Mouse (Mus musculus): ENCODE results near the gene Nr2f1. TPM values are rescaled to one million over a fixed set of nuclear protein-coding genes. Genes with fewer than 3 reads are reported as not detected.
"Not testable (repeated sequence)": the region's sequence is repeated elsewhere in the genome, so short reads cannot be mapped to it uniquely, and the experiment has no call there.

Gene Nr2f1
- 100 to 1,000 TPM; 100 to 110 TPM for total RNA-seq (2021)
- long read RNA-seq, experiment 1, transcript Nr2f1-201 (3 exons, 3,207 nt) = major isoform, 18 of 38 reads
- long read RNA-seq, experiment 1, partial matches to known transcripts = 11 of 38 reads
- long read RNA-seq, experiment 1, other reads (novel, unspliced or antisense) = 8 of 38 reads
- long read RNA-seq, experiment 2, transcript Nr2f1-201 (3 exons, 3,207 nt) = major isoform, 18 of 49 reads
- long read RNA-seq, experiment 2, partial matches to known transcripts = 12 of 49 reads
- long read RNA-seq, experiment 2, other reads (novel, unspliced or antisense) = 15 of 49 reads

DNA sequence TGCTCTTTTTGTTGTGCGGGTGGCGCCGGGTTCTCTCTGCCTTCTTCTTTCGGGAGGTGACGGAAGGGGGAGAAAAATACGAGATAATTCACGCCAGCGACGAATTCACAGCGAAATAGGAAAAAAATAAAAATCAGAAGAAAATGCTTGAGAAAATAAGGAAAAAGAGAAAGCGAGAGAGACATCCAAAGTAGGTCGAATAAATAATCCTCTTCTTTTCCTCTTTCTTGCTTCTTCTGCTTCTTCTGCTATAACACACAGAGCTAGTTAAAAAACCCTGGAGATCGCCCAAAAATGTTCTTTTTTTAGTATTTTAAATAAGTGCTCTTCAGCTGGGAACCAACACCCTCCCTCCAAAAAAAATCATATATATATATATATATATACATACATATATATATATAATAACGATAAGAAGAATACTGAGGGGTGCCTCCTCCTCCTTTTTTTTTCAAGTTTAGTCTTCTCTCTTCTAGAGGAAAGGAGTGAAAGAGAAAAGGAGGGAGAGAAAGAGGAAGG is at the start of gene Nr2f1:
Gene Nr2f1 (minus strand): TSS at position 116 of the 519 bp plus-strand sequence.
- peak in 1 of 2 experiments; percentile 48 for DNase-seq (ENCODE audit: low spot score in 2 of 2)

DNA sequence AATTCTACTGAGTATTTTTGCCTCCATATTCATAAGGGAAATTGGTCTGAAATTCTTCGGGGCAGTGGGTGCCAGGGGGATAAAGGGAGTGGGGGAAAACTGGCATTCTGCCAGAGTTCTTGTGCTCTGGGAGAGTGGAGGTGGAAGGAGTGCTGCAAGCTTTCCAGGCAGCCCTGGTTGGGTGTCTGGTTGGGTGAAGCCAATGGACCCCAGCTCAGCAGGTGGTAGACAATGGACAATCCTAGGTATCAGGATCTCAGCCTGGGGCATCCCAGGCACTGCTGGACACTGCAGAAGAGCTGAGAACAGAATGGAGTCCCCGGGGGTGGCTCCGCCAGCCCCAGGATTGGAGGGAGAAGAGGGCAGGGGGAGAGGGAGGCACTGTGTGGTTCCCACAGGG is 22.1 kb upstream of the Nr2f1 start:
- no peak for DNase-seq (ENCODE audit: low spot score in 2 of 2)

DNA sequence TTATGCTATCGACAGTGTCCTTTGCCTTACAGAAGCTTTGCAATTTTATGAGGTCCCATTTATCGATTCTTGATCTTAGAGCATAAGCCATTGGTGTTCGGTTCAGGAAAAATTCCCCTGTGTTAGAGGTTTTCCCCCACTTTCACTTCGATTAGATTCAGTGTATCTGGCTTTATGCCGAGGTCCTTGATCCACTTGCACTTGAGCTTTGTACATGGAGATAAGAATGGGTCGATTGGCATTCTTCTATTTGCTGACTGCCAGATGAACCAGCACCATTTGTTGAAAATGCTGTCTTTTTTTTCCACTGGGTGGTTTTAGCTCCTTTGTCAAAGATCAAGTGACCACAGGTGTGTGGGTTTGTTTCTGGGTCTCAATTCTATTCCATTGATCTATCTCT is 20.7 kb upstream of the Nr2f1 start:
- DNase-seq (ENCODE audit: low spot score in 2 of 2) = not testable (repeated sequence)

DNA sequence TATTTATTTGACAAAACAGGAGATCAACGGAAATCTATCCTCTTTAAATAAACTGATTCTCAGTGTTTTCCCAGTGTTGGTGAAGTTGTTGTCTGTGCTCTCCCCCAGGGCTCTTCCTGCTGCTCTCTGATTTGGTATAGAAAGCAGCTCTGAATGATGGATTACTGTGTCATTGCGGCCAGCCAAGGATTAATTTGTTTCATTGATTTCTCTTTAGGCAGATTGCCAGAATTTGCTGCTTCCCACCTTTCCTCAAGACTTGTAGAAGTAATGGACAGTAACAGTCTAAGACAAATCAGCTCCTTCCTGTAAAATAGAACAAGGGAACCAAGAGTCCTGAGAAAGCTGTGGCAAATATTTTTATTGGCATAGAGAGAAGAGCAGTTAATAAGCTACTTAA is 15.7 kb upstream of the Nr2f1 start:
- no peak for DNase-seq (ENCODE audit: low spot score in 2 of 2)

DNA sequence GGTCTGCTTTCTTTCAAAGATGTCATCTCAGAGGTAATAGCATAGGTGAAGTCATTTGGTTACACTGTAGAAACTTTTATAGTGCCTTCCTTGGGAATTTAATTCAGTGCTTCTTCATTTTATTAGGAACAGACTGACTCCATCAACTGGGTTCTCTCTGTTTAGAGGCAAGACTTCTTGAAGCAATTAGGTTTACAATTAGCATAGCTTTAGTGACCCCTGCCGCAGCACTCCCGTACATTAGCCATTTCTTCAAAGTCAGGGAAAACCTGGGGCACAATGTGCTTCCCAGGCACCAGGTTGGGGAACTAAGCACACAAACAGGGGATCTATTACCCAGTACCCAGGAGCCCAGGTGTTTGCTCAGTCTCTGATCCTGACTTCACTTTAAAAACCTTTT is 13.6 kb upstream of the Nr2f1 start:
- no peak for DNase-seq (ENCODE audit: low spot score in 2 of 2)

DNA sequence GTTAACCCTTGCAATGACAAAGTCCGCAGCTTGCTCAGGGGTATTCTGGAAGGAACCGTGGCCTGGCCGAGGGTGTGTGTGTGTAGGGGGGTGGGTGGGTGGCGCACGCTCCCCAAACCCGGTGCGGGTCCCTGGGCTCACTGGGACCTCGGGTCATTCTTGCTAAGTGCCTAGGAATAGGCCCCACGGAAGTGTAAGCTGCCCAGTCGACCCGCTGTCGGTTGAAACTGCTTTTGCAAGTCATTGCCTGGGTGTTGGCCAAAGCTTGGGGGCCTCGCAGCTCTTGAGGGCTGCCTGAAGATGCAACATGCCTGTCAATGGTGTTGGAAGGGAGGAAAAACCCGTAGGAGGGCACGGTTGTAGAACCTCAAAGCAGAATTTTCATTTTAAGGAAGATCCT is 12.6 kb upstream of the Nr2f1 start:
- DNase-seq (ENCODE audit: low spot score in 2 of 2) = no peak

DNA sequence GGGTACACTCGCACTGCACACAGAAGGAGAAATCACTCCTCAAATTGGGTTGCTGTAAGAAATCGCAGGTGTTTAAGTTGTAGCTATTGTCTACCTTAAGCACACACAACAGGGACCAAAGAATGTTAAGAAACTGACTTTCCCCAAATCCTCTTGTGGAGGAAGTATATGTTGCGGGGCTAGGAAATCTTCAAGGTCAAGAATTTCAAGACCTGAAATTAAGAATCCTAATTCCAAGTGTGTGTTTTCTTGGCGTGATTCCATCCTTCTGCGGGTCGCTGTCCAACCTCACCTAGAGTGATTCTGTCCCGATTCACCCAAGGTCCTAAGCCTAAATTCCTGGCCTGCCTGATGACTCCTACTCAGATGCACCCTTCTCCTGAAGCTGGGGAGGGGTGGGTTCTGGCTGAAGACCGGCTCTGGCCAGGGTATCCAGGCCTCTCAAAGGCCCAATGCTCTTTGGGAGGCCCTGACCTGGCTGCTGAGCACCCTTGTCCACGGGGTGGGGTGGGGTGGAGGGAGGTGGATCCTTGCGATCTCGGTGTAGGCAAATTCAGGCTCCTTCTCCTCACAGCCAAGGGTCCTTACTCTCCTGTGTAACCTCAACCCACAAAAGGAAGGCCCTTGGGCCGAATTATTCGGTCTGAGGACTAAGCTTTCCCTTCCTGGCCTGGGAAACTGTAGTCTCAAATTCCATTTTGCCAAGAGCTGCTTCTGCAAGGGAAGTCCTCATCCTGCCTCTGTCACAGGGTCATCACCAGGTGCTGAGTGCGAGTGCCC is 11.9 kb upstream of the Nr2f1 start:
- no peak for DNase-seq (ENCODE audit: low spot score in 2 of 2)

DNA sequence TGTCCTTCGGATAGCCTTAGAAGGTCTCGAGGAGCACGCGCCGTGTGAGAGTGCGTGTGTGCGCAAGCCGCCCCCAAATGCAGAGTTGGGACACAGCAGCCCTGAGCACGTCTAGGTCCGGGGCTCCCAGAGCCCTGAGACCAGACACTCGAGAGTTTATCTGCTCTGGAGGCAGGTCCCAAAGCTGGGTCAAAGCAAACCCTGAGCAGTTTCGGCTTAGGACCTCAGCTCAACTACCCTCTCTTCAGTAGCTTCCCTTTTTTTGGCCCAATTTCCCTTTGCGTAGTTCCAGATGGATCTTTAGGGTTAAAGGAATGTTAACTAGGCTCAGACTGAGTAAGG is 11.2 kb upstream of the Nr2f1 start:
- peak in 1 of 2 experiments; percentile 37 for DNase-seq (ENCODE audit: low spot score in 2 of 2)

DNA sequence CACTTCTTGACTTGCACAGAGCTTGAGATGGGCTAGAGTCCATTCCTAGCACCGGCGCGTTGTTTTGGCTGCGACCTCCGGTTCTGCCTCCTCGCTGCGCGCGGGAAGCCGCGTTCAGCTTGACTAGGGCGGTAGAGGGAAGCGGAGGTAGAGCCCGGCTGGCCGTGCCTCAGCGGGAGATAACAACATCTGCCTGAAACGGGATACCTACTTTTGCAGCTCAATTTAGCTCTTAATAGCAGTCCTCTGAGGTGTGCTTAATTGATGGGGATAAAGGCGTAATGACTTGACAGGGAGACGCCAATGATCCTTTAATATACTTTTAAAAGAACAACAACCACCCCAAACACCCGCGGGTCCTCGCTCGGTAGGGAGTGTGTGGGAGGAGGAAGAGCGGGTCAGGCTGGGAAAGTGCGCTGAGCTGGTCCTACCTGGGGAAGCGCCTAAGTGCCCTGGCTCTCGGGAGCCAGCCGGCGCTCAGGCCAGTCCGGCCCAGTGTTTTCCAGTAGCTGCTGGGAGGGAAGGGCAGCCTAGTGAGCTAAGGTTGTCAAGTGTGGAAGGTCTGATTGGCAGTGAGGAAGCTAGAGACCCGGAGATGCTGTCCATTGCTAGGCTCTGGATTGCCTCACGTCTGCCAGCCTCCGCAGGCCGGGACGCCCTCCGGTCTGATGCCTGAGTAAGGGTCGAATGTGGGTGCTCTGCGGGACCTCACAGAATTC is 10.6 kb upstream of the Nr2f1 start:
- DNase-seq (ENCODE audit: low spot score in 2 of 2) = peak; percentile 67 to 71

DNA sequence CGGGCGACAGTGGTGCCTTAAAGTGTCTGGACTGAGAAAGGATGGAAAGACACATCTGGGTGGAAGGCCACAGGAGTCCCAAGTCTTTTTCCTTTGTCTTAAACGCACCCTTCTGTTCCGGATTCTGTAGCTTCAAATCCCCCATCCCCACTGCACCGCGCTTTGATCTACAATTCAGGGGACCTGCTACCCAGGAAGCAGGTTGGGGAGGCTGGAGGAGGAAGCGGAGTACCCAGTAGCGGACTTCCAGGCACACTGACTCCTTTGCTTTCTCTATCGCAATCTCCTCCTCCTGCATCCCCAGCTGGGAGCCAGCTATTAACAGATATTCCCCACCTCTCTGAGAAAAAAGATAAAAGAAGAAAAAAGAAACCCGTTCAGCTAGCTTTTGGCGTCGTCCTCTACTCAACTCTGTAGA is 10.1 kb upstream of the Nr2f1 start:
- no peak for DNase-seq (ENCODE audit: low spot score in 2 of 2)

DNA sequence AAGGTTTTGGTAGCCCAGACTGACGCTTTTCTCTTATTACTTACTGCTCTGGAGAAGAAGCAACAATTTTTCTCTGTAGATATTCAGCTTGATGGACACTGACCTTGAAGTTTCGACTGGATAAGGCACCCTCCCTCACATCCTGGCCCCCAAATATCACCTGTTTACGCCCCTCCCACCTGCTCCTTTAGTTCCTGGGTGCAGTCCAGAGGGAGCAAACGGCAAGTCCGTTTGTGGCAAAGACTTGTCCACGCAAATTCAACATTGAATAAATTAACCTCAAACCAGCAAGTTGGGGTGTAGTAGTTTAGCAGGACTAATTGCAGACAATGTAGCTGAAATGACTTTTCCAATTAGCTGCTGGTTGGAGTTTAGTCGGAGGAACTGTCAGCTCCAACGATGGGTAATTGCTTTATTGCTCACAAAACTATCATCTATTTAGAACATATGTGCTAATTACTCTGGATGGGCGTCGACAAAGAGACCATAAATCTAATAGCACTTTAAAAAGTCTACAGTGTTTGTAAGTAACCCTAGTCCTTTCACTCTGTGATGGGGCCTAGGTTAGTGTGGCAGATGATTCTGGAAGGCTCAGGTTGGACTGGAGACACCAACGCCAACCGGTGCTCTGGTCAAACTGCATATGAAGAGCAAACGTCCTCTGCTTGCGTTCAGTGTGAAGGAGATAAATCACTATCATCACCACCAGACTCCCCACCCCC is 9.3 kb upstream of the Nr2f1 start:
- peak; percentile 15 to 19 for DNase-seq (ENCODE audit: low spot score in 2 of 2)

DNA sequence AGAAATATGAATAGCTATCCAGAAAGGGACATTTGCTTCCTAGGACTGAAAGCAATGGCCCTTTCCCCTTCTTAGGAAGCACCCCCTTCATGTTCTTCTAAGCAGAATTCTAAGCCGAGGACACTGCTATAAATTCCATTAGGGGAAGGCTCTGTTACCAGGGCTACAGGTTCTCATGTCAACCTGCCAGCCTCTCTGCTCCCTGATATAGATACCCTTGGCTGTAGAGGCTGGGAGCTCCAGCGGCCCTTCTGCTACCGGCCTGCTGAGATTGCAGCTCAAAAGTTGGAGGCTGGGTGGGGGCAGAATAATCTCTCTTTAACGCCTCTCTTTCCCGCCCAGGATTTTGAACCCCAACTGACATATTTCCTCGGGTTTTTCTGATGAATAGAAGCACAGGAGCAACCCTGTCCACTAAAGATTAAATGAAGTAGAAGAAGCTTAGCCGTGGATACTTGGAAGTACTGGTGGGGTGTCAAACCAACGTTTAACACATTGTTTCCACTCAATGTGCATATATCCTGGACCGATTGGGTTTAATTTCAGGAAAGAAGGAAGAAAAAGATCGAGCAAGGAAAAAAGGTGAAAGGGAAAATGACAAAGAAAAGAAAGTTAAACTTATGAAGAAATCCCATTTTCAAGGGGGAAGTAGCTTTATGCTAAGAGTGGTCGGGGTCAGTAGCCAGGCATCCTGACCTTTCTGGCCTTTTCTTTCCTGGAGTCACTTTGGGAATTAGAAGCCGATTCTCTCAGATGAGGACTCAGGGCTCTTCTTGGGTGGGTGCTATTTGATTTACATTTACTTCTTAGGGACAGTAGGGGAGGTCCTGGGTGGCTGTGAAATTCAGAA is 8.5 kb upstream of the Nr2f1 start:
- DNase-seq (ENCODE audit: low spot score in 2 of 2) = peak; percentile 56 to 57

DNA sequence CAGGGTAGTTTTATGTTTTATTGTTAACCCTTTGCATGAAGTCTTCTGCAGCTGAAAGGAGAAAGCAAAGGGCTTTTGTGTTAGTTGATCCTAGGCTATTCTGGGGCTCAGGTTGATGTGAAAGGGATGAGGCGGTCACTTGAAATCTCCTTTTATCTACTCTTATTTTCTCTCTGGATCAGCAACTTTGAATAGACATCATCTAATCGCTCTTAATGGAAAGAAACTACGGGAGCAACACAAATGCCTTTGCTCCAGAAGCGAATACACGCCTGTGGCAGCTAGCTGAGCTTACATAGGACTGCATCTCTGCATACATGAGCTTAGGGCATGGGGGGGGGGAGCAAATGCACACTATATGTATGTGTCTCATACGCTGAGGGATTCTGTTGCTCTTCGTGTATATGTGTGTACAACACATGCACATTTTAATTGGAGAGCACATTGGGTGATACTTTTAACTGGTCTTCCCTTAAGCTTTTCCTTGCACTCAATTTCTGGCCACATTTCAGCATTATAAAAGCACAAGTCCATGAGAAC is 7.4 kb upstream of the Nr2f1 start:
- peak; percentile 13 to 16 for DNase-seq (ENCODE audit: low spot score in 2 of 2)

DNA sequence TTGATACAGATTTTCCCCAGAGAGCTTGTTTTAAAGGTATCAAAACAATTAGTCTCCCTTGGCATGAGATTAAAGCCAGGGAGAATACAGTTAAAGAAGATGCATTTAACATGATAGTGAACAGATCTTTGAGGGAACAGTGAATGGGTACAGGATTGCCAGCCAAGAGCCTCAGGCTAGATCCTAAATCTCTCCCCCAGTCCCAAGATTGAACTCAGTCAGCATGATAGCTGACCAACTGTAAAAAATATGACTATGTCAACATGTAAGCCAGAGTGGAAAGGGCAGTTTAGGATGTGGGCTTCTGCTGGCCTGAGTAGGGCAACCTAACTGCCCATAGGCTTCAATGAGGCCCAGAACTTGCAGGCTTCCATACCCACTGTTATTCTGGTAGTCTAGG is 5.9 kb upstream of the Nr2f1 start:
- peak in 1 of 2 experiments; percentile 11 for DNase-seq (ENCODE audit: low spot score in 2 of 2)

DNA sequence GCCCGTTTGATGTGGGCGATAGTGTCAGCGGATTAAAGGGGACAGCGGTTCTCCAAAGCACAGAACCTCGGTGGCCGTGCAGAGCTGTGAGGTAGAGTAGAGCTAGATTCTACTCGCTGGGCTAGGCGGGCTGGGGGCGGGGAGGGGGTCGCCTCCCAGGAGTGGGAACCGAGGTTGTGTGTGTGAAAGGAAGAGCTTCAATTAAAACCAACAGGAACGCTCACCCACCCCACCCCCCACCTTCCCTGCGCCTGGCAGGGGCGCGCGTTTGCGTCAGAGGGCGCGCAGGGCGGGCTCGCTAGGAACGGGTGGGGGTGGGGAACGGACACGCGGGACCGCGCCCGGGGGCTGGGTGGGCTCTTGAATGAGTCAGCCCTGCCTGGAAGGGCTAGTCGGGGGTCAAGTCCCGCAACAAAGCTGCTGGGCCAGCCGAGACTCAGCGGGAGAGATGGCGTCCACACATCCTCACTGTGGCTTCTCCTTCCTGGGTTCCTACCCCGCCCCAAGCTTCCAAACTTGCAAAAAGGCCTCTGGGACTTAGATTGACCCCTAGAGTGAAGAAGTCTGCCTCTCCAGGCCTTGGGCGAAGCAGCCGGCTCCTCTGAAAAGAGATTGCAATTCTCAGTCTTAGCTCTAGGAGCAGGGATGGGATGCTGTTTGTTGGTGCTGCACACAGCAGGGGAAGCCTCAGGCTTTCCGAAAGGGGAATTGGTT is 3.9 kb upstream of the Nr2f1 start:
- DNase-seq (ENCODE audit: low spot score in 2 of 2) = peak; percentile 81 to 90

DNA sequence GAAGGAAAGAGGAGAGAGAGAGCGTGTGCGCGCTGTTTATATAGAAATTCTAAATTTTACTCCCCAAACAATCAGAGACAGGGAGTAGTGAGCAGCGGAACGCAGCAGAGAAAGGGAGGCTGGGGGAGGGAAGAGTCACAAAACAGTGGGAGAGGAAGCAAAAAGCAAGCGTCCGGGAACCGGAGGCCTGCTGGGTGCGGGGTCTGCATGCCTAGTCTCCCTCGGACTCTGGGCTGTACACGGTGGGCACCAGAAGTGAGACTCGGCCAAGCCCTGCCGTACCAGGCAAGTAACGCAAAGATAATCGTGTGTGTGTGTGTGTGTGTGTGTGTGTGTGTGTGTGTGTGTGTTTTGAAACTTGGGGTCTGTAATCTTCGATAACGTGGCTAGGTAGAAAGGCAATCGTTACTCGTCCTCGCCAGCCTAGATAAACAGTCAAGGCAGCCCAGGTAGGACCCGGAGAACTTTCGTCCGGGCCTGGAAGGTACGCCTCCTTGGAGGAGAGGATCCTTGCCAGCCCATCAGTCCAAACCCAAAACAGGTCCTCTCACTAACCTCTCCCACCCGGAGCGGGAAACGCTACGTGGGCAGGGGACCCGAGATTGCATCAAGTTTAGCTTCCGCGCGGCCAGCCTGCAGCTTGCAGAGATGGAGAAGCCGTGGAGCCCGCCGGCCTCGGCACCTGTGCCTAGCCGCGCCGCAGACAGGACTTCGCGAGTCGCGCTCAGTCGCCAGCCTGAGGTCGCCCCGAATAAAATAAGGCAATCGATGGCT is 3.2 kb upstream of the Nr2f1 start:
- DNase-seq (ENCODE audit: low spot score in 2 of 2) = peak; percentile 65 to 75

DNA sequence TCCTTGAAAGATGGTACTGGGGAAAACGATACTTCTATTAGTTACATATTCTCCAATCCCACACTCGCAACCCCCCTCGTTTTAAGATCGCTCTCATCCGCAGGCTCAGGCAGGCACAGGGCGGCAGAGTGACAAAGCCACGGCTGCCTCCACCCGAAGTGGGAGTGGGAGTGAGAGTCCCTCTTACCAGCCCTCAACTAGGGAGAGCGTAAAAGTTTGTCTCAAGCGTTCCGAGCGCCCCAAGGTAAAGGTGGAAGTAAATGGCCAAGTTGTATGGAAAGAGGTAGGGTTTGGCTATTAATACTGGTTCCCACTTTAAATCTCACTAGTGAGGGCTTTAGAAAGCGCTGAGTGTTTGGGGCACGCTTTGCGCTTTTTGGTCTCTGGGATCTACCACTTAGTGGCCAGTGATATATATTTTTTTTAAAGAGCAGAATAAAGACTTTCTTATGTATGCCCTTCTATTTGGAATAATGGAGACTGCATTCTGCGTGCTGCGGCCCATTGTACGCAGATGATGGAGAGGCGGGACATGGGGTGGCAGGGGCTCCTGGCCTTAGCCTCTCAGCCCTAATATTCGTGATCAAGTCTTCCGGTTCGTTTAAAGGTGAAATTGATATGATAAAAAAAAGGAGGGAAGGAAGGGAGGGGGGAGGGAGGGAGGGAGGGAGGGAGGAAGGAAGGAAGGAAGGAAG is 2.5 kb upstream of the Nr2f1 start:
- DNase-seq (ENCODE audit: low spot score in 2 of 2) = no peak
